Mouse (Mus musculus) liver, embryonic 11.5 days (tissue): ENCODE results near the gene Pramef25. TPM values are rescaled to one million over a fixed set of nuclear protein-coding genes. Genes with fewer than 3 reads are reported as not detected.
"Not testable (repeated sequence)": the region's sequence is repeated elsewhere in the genome, so short reads cannot be mapped to it uniquely, and the experiment has no call there.

Experiments used
- ATAC-seq: fragments of 200-750 bp; cut with Nextera tagmentation; replicated peaks from 2 replicates; pipeline ENCODE4 v1.8.0; 2017; ENCODE audit warnings: moderate number of reproducible peaks, mild to moderate bottlenecking, moderate TSS enrichment, moderate library complexity; ENCODE audit not compliant: low FRiP score
- DNase-seq: peaks from one replicate; pipeline ENCODE4 v3.0.0-alpha.2; 2017; ENCODE audit warnings: low spot score
- H3K27ac ChIP-seq: fragments of 300-500 bp; sonication (generic); 2 replicates; pipeline ENCODE4 v1.5.1; 2014; ENCODE audit warnings: mild to moderate bottlenecking, low read depth, low read length, control low read depth
- H3K27me3 ChIP-seq: fragments of 300-500 bp; sonication (generic); replicated peaks from 2 replicates; pipeline ENCODE4 v1.6.1; 2014; ENCODE audit warnings: low read length, mixed read lengths; ENCODE audit not compliant: control insufficient read depth, insufficient read depth
- H3K36me3 ChIP-seq: fragments of 300-500 bp; sonication (generic); 2 replicates; pipeline ENCODE4 v1.6.1; 2014; ENCODE audit warnings: mild to moderate bottlenecking, low read length, moderate library complexity, mixed read lengths; ENCODE audit not compliant: control insufficient read depth, insufficient read depth
- H3K4me1 ChIP-seq: fragments of 300-500 bp; sonication (generic); replicated peaks from 2 replicates; pipeline ENCODE4 v1.6.1; 2014; ENCODE audit warnings: low read length, mixed read lengths; ENCODE audit not compliant: control insufficient read depth, insufficient read depth
- H3K4me2 ChIP-seq: fragments of 300-500 bp; sonication (generic); 2 replicates; pipeline ENCODE4 v1.6.1; 2014; ENCODE audit warnings: mild to moderate bottlenecking, control low read depth, moderate library complexity
- H3K4me3 ChIP-seq: fragments of 300-500 bp; sonication (generic); 2 replicates; pipeline ENCODE4 v1.5.1; 2014; ENCODE audit warnings: low read depth, low read length, control low read depth
- H3K9ac ChIP-seq: fragments of 300-500 bp; sonication (generic); 2 replicates; pipeline ENCODE4 v1.6.1; 2014; ENCODE audit warnings: low read depth, low read length, control low read depth
- H3K9me3 ChIP-seq: fragments of 300-500 bp; sonication (generic); 2 replicates; pipeline ENCODE4 v1.6.1; 2016; ENCODE audit warnings: low read length, inconsistent platforms, mixed read lengths; ENCODE audit not compliant: control insufficient read depth
- WGBS: fragments of 180-500 bp; shearing (Covaris S2); extraction: QIAGEN DNeasy Blood & Tissue Kit; methylation state at CpG from one replicate; pipeline ENCODE4 v1.1.7; 2014; 5-methylcytosine and 5-hydroxymethylcytosine counted together
- polyA plus RNA-seq: library from polyadenylated mRNA; unstranded; fragments of >200 nt; fragmentation: Nextera tagmentation; extraction: Ambion mirVana; gene quantifications from 2 replicates; pipeline ENCODE4 v1.2.1, GENCODE M21; 2014

Pramef25 gene
- not detected in 2 replicates for polyA plus RNA-seq

- H3K4me1 ChIP-seq, H3K9ac ChIP-seq, H3K36me3 ChIP-seq, H3K27ac ChIP-seq, H3K4me2 ChIP-seq, H3K4me3 ChIP-seq, ATAC-seq, H3K9me3 ChIP-seq, H3K27me3 ChIP-seq, DNase-seq: not testable (repeated sequence)
- whole genome bisulfite sequencing: 74% methylated on average over 1 of the region's 1 CpGs
These were observed at the start of gene Pramef25 for GRCm38 (mm10) chr4:143950916-143951315. Pramef25 (minus strand) TSS chr4:143951016.

GRCm38 (mm10) chr4:143994269-143994668, 43.5 kb upstream of the Pramef25 start, which contains the start of gene Pramef17:
Pramef17 (minus strand) TSS chr4:143994369.
- WGBS: 44% methylated on average over 3 of the region's 3 CpGs
- not testable (repeated sequence) for DNase-seq, ATAC-seq, H3K9ac ChIP-seq, H3K9me3 ChIP-seq, H3K4me1 ChIP-seq, H3K36me3 ChIP-seq, H3K27ac ChIP-seq, H3K4me3 ChIP-seq, H3K4me2 ChIP-seq, H3K27me3 ChIP-seq

GRCm38 (mm10) chr4:143988126-143988525, 37.3 kb upstream of the Pramef25 start:
- ATAC-seq, H3K27ac ChIP-seq: not testable (repeated sequence)

GRCm38 (mm10) chr4:143987475-143987941, 36.7 kb upstream of the Pramef25 start:
- H3K27ac ChIP-seq, H3K4me1 ChIP-seq, H3K36me3 ChIP-seq, H3K9ac ChIP-seq, H3K4me3 ChIP-seq, DNase-seq, ATAC-seq, H3K27me3 ChIP-seq, H3K4me2 ChIP-seq, H3K9me3 ChIP-seq: not testable (repeated sequence)
- 93% methylated on average over 3 of the region's 17 CpGs for WGBS

More at GRCm38 (mm10) chr4:143988126-143988525, 37.3 kb upstream of the Pramef25 start:
- 92% methylated on average over 14 of the region's 17 CpGs for WGBS
- not testable (repeated sequence) for H3K4me1 ChIP-seq, DNase-seq, H3K9me3 ChIP-seq, H3K4me3 ChIP-seq, H3K9ac ChIP-seq, H3K4me2 ChIP-seq, H3K27me3 ChIP-seq, H3K36me3 ChIP-seq

- H3K4me3 ChIP-seq, H3K36me3 ChIP-seq, H3K9me3 ChIP-seq, H3K4me1 ChIP-seq, DNase-seq, H3K27me3 ChIP-seq, H3K9ac ChIP-seq, H3K27ac ChIP-seq, H3K4me2 ChIP-seq, ATAC-seq: not testable (repeated sequence)
- WGBS: 67% methylated on average over 2 of the region's 9 CpGs
These were observed 34.9 kb upstream of the Pramef25 start for GRCm38 (mm10) chr4:143985733-143986132.

GRCm38 (mm10) chr4:143985165-143985564, 34.3 kb upstream of the Pramef25 start:
- DNase-seq, ATAC-seq: not testable (repeated sequence)
- no CpG with 5 or more reads among the region's 7 CpGs for WGBS

GRCm38 (mm10) chr4:143983446-143983845, 32.6 kb upstream of the Pramef25 start:
- H3K4me1 ChIP-seq, H3K36me3 ChIP-seq, H3K27ac ChIP-seq, H3K4me2 ChIP-seq, H3K9me3 ChIP-seq, H3K27me3 ChIP-seq, H3K9ac ChIP-seq, H3K4me3 ChIP-seq, ATAC-seq, DNase-seq: not testable (repeated sequence)
- no CpG with 5 or more reads among the region's 1 CpGs for WGBS

More at GRCm38 (mm10) chr4:143985165-143985564, 34.3 kb upstream of the Pramef25 start:
- not testable (repeated sequence) for H3K27ac ChIP-seq, H3K36me3 ChIP-seq, H3K9me3 ChIP-seq, H3K4me2 ChIP-seq, H3K9ac ChIP-seq, H3K4me1 ChIP-seq, H3K27me3 ChIP-seq, H3K4me3 ChIP-seq

GRCm38 (mm10) chr4:143966850-143967249, 16.0 kb upstream of the Pramef25 start, which contains the start of gene Gm13101:
Gm13101 (minus strand) TSS chr4:143966950.
- not testable (repeated sequence) for H3K4me1 ChIP-seq, DNase-seq, H3K27me3 ChIP-seq, H3K27ac ChIP-seq, ATAC-seq, H3K9ac ChIP-seq, H3K4me2 ChIP-seq, H3K9me3 ChIP-seq, H3K36me3 ChIP-seq, H3K4me3 ChIP-seq
- 30% methylated on average over 2 of the region's 2 CpGs for WGBS

GRCm38 (mm10) chr4:143900280-143900679, 50.5 kb downstream of the Pramef25 start, which contains the start of gene Pramef6:
Pramef6 (minus strand) TSS chr4:143900380.
- H3K27me3 ChIP-seq, H3K9ac ChIP-seq, H3K4me2 ChIP-seq, H3K4me1 ChIP-seq, H3K9me3 ChIP-seq, ATAC-seq, H3K27ac ChIP-seq, H3K4me3 ChIP-seq, H3K36me3 ChIP-seq, DNase-seq: not testable (repeated sequence)
- 76% methylated on average over 1 of the region's 1 CpGs for WGBS
